Mouse (Mus musculus): Measurements from ENCODE around the gene Ccnl1. TPM values are rescaled to one million over a fixed set of nuclear protein-coding genes. Genes with fewer than 3 reads are reported as not detected.

Gene Ccnl1
- polyA plus RNA-seq, 1 experiment from 2014 or later = 120 TPM

- Histone ChIP-seq H3K4me3 (no peak overlapping the region), H3K36me3 (no peaks in the 10 kb centered on the region), H3K27ac (no peak overlapping the region), H3K9ac (no peak overlapping the region), H3K4me2 (replicated peaks) (0 out of 2 replicates have a peak overlapping the region, but pooled peaks have one; percentile 3), H3K9me3 (no peaks in the 10 kb centered on the region), H3K4me1 (peaks cover 28% of the 10 kb centered on the region), H3K27me3 (no peaks in the 10 kb centered on the region)
- 42% methylated on average over 8 of the region's 8 CpGs for WGBS
- ATAC-seq (ENCODE audit: low FRiP score, low read depth) = no peak
Observed at GRCm38 (mm10) chr3:65930636-65931035, 27.4 kb downstream of the Ccnl1 start.

- Histone ChIP-seq H3K9ac (peak overlapping the region; percentile 55; the same call in 1 of the 2 replicates), H3K4me1 (peaks cover 28% of the 10 kb centered on the region), H3K27ac (no peak overlapping the region), H3K36me3 (no peaks in the 10 kb centered on the region), H3K9me3 (no peaks in the 10 kb centered on the region), H3K4me3 (peak overlapping the region; percentile 10; the same call in 1 of the 2 replicates), H3K27me3 (no peaks in the 10 kb centered on the region), H3K4me2 (replicated peaks) (peak overlapping the region; percentile 55)
- 26% methylated on average over 20 of the region's 20 CpGs for WGBS
- ATAC-seq (ENCODE audit: low FRiP score, low read depth) = no peak; the same call in 1 of the 2 replicates
Observed at GRCm38 (mm10) chr3:65929821-65930633, 28.0 kb downstream of the Ccnl1 start.

- peak overlapping the region; percentile 24 for H3K4me3 ChIP-seq
- WGBS = 2% methylated on average over 10 of the region's 10 CpGs
Observed at GRCm38 (mm10) chr3:65929304-65929783, 28.7 kb downstream of the Ccnl1 start.

GRCm38 (mm10) chr3:65928614-65929272, 29.3 kb downstream of the Ccnl1 start:
- Histone ChIP-seq H3K4me2 (replicated peaks) (peak overlapping the region; percentile 55), H3K9ac (no peak overlapping the region), H3K4me3 (peak overlapping the region; percentile 24; the same call in 1 of the 2 replicates), H3K27me3 (no peaks in the 10 kb centered on the region), H3K4me1 (peaks cover 28% of the 10 kb centered on the region), H3K36me3 (no peaks in the 10 kb centered on the region), H3K27ac (no peak overlapping the region), H3K9me3 (no peaks in the 10 kb centered on the region)
- WGBS = 64% methylated on average over 4 of the region's 4 CpGs
- 0 out of 2 replicates have a peak, but pooled peaks have one; percentile 10 for ATAC-seq (ENCODE audit: low FRiP score, low read depth)

More at GRCm38 (mm10) chr3:65929304-65929783, 28.7 kb downstream of the Ccnl1 start:
- peaks cover 28% of the 10 kb centered on the region for H3K4me1 ChIP-seq
- peak overlapping the region; percentile 55 for H3K9ac ChIP-seq
- H3K27ac ChIP-seq = no peak overlapping the region
- H3K36me3 ChIP-seq = no peaks in the 10 kb centered on the region
- peak; percentile 62; the same call in 1 of the 2 replicates for ATAC-seq (ENCODE audit: low FRiP score, low read depth)
- no peaks in the 10 kb centered on the region for H3K27me3 ChIP-seq
- peak overlapping the region; percentile 55 for H3K4me2 ChIP-seq (replicated peaks)
- no peaks in the 10 kb centered on the region for H3K9me3 ChIP-seq

- WGBS = 60% methylated on average over 7 of the region's 7 CpGs
- no peaks in the 10 kb centered on the region for H3K9me3 ChIP-seq
- H3K4me2 ChIP-seq (replicated peaks) = no peak overlapping the region
- peak; percentile 46; the same call in 1 of the 2 replicates for ATAC-seq (ENCODE audit: low FRiP score, low read depth)
- H3K27ac ChIP-seq = peak overlapping the region; percentile 52; the same call in 1 of the 2 replicates
- H3K4me3 ChIP-seq = no peak overlapping the region
- peaks cover 28% of the 10 kb centered on the region for H3K4me1 ChIP-seq
- H3K27me3 ChIP-seq = no peaks in the 10 kb centered on the region
- H3K9ac ChIP-seq = no peak overlapping the region
- H3K36me3 ChIP-seq = no peaks in the 10 kb centered on the region
Observed at GRCm38 (mm10) chr3:65927685-65928084, 30.4 kb downstream of the Ccnl1 start.

GRCm38 (mm10) chr3:65927101-65927501, 30.9 kb downstream of the Ccnl1 start:
- Histone ChIP-seq H3K4me3 (no peak overlapping the region), H3K27ac (peak overlapping the region; percentile 52; the same call in 1 of the 2 replicates), H3K36me3 (no peaks in the 10 kb centered on the region), H3K9ac (no peak overlapping the region), H3K4me1 (peaks cover 28% of the 10 kb centered on the region), H3K4me2 (replicated peaks) (no peak overlapping the region), H3K9me3 (no peaks in the 10 kb centered on the region), H3K27me3 (no peaks in the 10 kb centered on the region)
- WGBS = 70% methylated on average over 4 of the region's 4 CpGs
- ATAC-seq (ENCODE audit: low FRiP score, low read depth) = no peak

- Histone ChIP-seq H3K36me3 (no peaks in the 10 kb centered on the region), H3K9ac (no peak overlapping the region), H3K4me2 (replicated peaks) (no peak overlapping the region), H3K27ac (no peak overlapping the region), H3K9me3 (no peaks in the 10 kb centered on the region), H3K27me3 (no peaks in the 10 kb centered on the region), H3K4me1 (peaks cover 28% of the 10 kb centered on the region), H3K4me3 (no peak overlapping the region)
- ATAC-seq (ENCODE audit: low FRiP score, low read depth) = no peak
- 87% methylated on average over 5 of the region's 5 CpGs for WGBS
Observed at GRCm38 (mm10) chr3:65926426-65926825, 31.6 kb downstream of the Ccnl1 start.

GRCm38 (mm10) chr3:65925058-65925740, 32.9 kb downstream of the Ccnl1 start:
- WGBS = 85% methylated on average over 5 of the region's 5 CpGs
- no peak for ATAC-seq (ENCODE audit: low FRiP score, low read depth)
- no peak overlapping the region for H3K9ac ChIP-seq
- H3K4me2 ChIP-seq (replicated peaks) = no peak overlapping the region
- no peaks in the 10 kb centered on the region for H3K9me3 ChIP-seq
- no peaks in the 10 kb centered on the region for H3K27me3 ChIP-seq
- no peak overlapping the region for H3K27ac ChIP-seq
- H3K4me3 ChIP-seq = no peak overlapping the region
- no peaks in the 10 kb centered on the region for H3K36me3 ChIP-seq
- peaks cover 25% of the 10 kb centered on the region for H3K4me1 ChIP-seq

- 73% methylated on average over 6 of the region's 6 CpGs for WGBS
- H3K9me3 ChIP-seq = no peaks in the 10 kb centered on the region
- no peak overlapping the region for H3K4me2 ChIP-seq (replicated peaks)
- H3K36me3 ChIP-seq = no peaks in the 10 kb centered on the region
- no peaks in the 10 kb centered on the region for H3K27me3 ChIP-seq
- no peak overlapping the region for H3K9ac ChIP-seq
- ATAC-seq (ENCODE audit: low FRiP score, low read depth) = no peak
- no peak overlapping the region for H3K27ac ChIP-seq
- peaks cover 6% of the 10 kb centered on the region; the same call in 1 of the 2 replicates for H3K4me1 ChIP-seq
- H3K4me3 ChIP-seq = no peak overlapping the region
Observed at GRCm38 (mm10) chr3:65922420-65922819, 35.6 kb downstream of the Ccnl1 start.

GRCm38 (mm10) chr3:65921671-65922070, 36.4 kb downstream of the Ccnl1 start:
- Histone ChIP-seq H3K27me3 (no peaks in the 10 kb centered on the region), H3K9me3 (no peaks in the 10 kb centered on the region), H3K27ac (no peak overlapping the region), H3K4me3 (no peak overlapping the region), H3K4me2 (replicated peaks) (no peak overlapping the region), H3K36me3 (no peaks in the 10 kb centered on the region), H3K4me1 (no peaks in the 10 kb centered on the region), H3K9ac (no peak overlapping the region)
- WGBS = 82% methylated on average over 1 of the region's 1 CpGs
- no peak for ATAC-seq (ENCODE audit: low FRiP score, low read depth)

- no peaks in the 10 kb centered on the region for H3K27me3 ChIP-seq
- H3K4me2 ChIP-seq (replicated peaks) = no peak overlapping the region
- H3K4me3 ChIP-seq = no peak overlapping the region
- H3K27ac ChIP-seq = no peak overlapping the region
- H3K36me3 ChIP-seq = no peaks in the 10 kb centered on the region
- no peak overlapping the region for H3K9ac ChIP-seq
- no peak for ATAC-seq (ENCODE audit: low FRiP score, low read depth)
- no peaks in the 10 kb centered on the region for H3K4me1 ChIP-seq
- no peaks in the 10 kb centered on the region for H3K9me3 ChIP-seq
- WGBS = 95% methylated on average over 2 of the region's 2 CpGs
Observed at GRCm38 (mm10) chr3:65919016-65919415, 39.0 kb downstream of the Ccnl1 start.

Data from limb, embryonic 13.5 days (tissue).